Comparison of ENCODE assay signal across 17 mouse cellular contexts in genomic region chr11:43807732-43808131, GRCm38 (mm10).
"Had no signal": no experiment of that assay in that cellular context is flagged by ENCODE, and none has a peak within 500 bp of the region (broad histone marks: within the 10 kb centered on the region; RNA-seq: fewer than 3 reads in every experiment).

No protein-coding gene starts in this region.

- H3K27ac ChIP-seq: kidney, embryonic 15.5 days; limb, embryonic 13.5 days; liver, embryonic 14.5 days; lung, embryonic 15.5 days; midbrain, embryonic 10.5 days; midbrain, embryonic 15.5 days; neural tube, embryonic 13.5 days had no signal

- DNase-seq: kidney, adult 2 months; kidney, postnatal 14 days; layer of hippocampus, adult 9-11 months; left cerebral cortex, postnatal 4 days; retina, postnatal 1 day; right cerebral cortex, postnatal 4 days; spleen, adult 18-20 months; thymus, adult 18-20 months; thymus, postnatal 14 days had no signal

- ATAC-seq: intestine, embryonic 16.5 days; midbrain, embryonic 15.5 days had no signal

- H3K27me3 ChIP-seq: kidney, embryonic 15.5 days; limb, embryonic 13.5 days; lung, embryonic 15.5 days; midbrain, embryonic 15.5 days; neural tube, embryonic 13.5 days had no signal

- H3K9me3 ChIP-seq: kidney, embryonic 15.5 days; limb, embryonic 13.5 days; lung, embryonic 15.5 days; midbrain, embryonic 10.5 days; midbrain, embryonic 15.5 days; neural tube, embryonic 13.5 days had no signal

- H3K4me1 ChIP-seq: kidney, embryonic 15.5 days; limb, embryonic 13.5 days; midbrain, embryonic 15.5 days had no signal

- H3K4me2 ChIP-seq: kidney, embryonic 15.5 days; limb, embryonic 13.5 days; lung, embryonic 15.5 days; midbrain, embryonic 15.5 days; neural tube, embryonic 13.5 days had no signal

- H3K4me3 ChIP-seq: kidney, embryonic 15.5 days; limb, embryonic 13.5 days; lung, embryonic 15.5 days; midbrain, embryonic 10.5 days; midbrain, embryonic 15.5 days; neural tube, embryonic 13.5 days had no signal

- H3K9ac ChIP-seq: kidney, embryonic 15.5 days; limb, embryonic 13.5 days; liver, embryonic 14.5 days; lung, embryonic 15.5 days; midbrain, embryonic 15.5 days; neural tube, embryonic 13.5 days had no signal

- H3K36me3 ChIP-seq: kidney, embryonic 15.5 days; limb, embryonic 13.5 days; lung, embryonic 15.5 days; midbrain, embryonic 10.5 days; midbrain, embryonic 15.5 days; neural tube, embryonic 13.5 days had no signal
